Mouse (Mus musculus): ENCODE data around the gene Smc5.

DNA sequence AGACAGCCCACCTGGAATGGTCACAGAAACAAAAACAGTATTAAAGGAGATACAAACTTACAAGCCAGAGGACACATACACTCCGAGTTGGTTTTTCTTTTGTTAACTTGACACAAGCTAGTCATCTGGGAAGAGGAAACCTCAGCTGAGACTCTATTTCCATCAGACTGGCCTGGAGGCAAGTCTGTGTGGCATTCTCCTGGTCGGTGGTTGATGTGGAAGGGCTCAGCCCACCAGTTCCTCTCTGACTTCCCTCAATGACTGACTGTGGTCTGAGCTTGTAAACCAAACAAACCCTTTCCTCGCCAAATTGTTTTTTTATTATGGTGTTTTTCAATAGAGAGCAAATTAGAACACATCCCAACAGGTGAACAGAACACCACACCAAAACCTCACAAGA, 80.6 kb downstream of the Smc5 start:
- no peak for TF ChIP-seq CTCF (IDR thresholded peaks at IDR 0.05; ENCODE audit: borderline replicate concordance, insufficient read depth, low read length)
- TF ChIP-seq POLR2A (IDR thresholded peaks at IDR 0.05; ENCODE audit: low read depth, low read length): no peak

All from embryonic fibroblast, embryonic 13.5 days (primary cell).